Mouse (Mus musculus) spleen, adult 2 months (tissue): ENCODE measurements around the gene Gm4498. TPM values are rescaled to one million over a fixed set of nuclear protein-coding genes. Genes with fewer than 3 reads are reported as not detected.
"Not testable (repeated sequence)": the region's sequence is repeated elsewhere in the genome, so short reads cannot be mapped to it uniquely, and the experiment has no call there.

ENCODE experiments used
- DNase-seq, 2 experiments: peaks; one replicate each; pipeline versions ENCODE4 v3.0.0 to v3.0.0-alpha.2; 2012 to 2021; ENCODE audit warnings: low spot score in 2 of 2, low read depth in 1 of 2
- H3K27ac ChIP-seq: fragments of 200-500 bp; 2 replicates; pipeline ENCODE4 v1.5.1; 2012; ENCODE audit warnings: low read length, inconsistent platforms; ENCODE audit not compliant: insufficient read depth
- H3K27me3 ChIP-seq: fragments of 200-500 bp; 2 replicates; pipeline ENCODE4 v1.6.1; 2012; ENCODE audit warnings: mild to moderate bottlenecking, moderate library complexity, low read length, inconsistent platforms; ENCODE audit not compliant: control insufficient read depth, insufficient read depth
- H3K36me3 ChIP-seq: fragments of 200-500 bp; 2 replicates; pipeline ENCODE4 v1.6.1; 2012; ENCODE audit warnings: mild to moderate bottlenecking, low read length, inconsistent platforms; ENCODE audit not compliant: control insufficient read depth, insufficient read depth
- H3K4me1 ChIP-seq: fragments of 200-500 bp; 2 replicates; pipeline ENCODE4 v1.6.1; 2011; ENCODE audit warnings: inconsistent platforms; ENCODE audit not compliant: control insufficient read depth, insufficient read depth, insufficient read length
- H3K4me3 ChIP-seq: fragments of 200-500 bp; 2 replicates; pipeline ENCODE4 v1.5.1; 2011; ENCODE audit warnings: mild to moderate bottlenecking, inconsistent platforms; ENCODE audit not compliant: insufficient read depth, insufficient read length; ENCODE audit errors: extremely low read depth
- WGBS: fragments of 180-500 bp; shearing (Covaris S2); methylation state at CpG from one replicate; pipeline ENCODE4 v1.1.7; 2018; 5-methylcytosine and 5-hydroxymethylcytosine counted together
- polyA plus RNA-seq: library from polyadenylated mRNA; depleted of rRNA; stranded (reverse); fragments of >200 nt; gene quantifications from 2 replicates; pipeline ENCODE4 v1.2.3, GENCODE M21; 2012; rRNA removed

Gene Gm4498
- polyA plus RNA-seq: not detected in 2 replicates

GRCm38 (mm10) chr7:20233728-20234127, at the start of gene Gm4498:
Gene Gm4498 (minus strand): TSS chr7:20233828.
- no CpG with 5 or more reads among the region's 2 CpGs for WGBS
- H3K27me3 ChIP-seq, H3K4me3 ChIP-seq, H3K36me3 ChIP-seq, H3K4me1 ChIP-seq, H3K27ac ChIP-seq, DNase-seq: not testable (repeated sequence)

DNA sequence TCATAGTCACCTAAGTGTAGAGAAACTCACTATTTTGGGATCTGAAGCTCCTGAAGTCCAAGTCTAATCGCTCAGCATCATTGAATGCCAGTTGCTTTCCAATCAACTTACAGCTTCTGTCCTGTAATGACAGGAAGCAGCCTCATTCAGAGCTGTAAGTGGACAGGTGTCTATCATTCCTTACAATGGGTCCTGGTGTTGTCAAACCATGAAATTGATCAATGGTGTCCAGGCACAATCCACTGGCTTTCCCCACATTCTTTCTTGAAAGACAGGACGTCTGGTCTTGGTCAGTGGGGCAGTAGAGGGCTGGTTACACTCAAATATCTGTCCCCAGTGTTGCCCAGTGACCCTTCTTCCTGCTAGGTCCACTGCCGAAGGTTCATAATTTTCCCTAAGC, 29.1 kb upstream of the Gm4498 start, which contains the start of gene Gm5890:
Gm5890 (minus strand) TSS at position 101 of the 400 bp plus-strand sequence.
- H3K4me1 ChIP-seq, H3K36me3 ChIP-seq, H3K4me3 ChIP-seq, H3K27me3 ChIP-seq, DNase-seq, H3K27ac ChIP-seq: not testable (repeated sequence)
- WGBS: no CpG with 5 or more reads among the region's 3 CpGs

DNA sequence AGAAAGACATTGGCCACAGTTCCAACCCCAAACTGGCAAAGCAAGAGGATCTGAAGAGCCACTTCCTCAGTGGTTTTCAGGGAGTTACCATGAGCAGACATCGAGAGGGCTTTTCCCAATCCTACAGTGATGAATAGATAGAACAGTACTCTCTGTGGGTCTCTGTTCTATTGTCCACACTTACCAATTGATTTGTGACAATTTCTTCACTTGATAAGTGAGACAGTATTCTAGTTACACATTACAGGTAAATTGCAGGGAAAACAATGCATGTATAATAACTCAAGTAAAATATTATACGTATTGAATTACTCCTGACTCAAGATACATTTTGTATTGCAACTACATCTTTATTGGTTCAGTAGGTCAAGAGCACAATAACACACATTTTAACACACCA, 28.1 kb downstream of the Gm4498 start, which contains the start of gene Gm6164:
Gm6164 (minus strand) TSS at position 101 of the 400 bp plus-strand sequence.
- H3K36me3 ChIP-seq, H3K4me1 ChIP-seq, DNase-seq, H3K27me3 ChIP-seq, H3K4me3 ChIP-seq, H3K27ac ChIP-seq: not testable (repeated sequence)
- WGBS: no CpG with 5 or more reads among the region's 2 CpGs

- not testable (repeated sequence) for H3K36me3 ChIP-seq, H3K27ac ChIP-seq, DNase-seq, H3K27me3 ChIP-seq, H3K4me3 ChIP-seq, H3K4me1 ChIP-seq
- no CpG with 5 or more reads among the region's 3 CpGs for WGBS
Measured at GRCm38 (mm10) chr7:20193410-20193809, 40.2 kb downstream of the Gm4498 start, which contains the start of gene Vmn1r95. Gene Vmn1r95 (plus strand): TSS chr7:20193710.

Other genes starting within 250 kb of the Gm4498 start
- not detected in 2 replicates for gene Nlrp9b, start 242.4 kb downstream of the Gm4498 start, polyA plus RNA-seq
- gene Vmn1r91, start 134.1 kb downstream of the Gm4498 start, polyA plus RNA-seq: not detected in 2 replicates
- not detected in 2 replicates for gene Gm16442, start 111.2 kb downstream of the Gm4498 start, polyA plus RNA-seq
- not detected in 2 replicates for gene Vmn1r93, start 94.7 kb downstream of the Gm4498 start, polyA plus RNA-seq
- not detected in 2 replicates for gene Vmn1r94, start 65.5 kb downstream of the Gm4498 start, polyA plus RNA-seq
- not detected in 2 replicates for gene Vmn1r95, start 40.1 kb downstream of the Gm4498 start, polyA plus RNA-seq
- not detected in 2 replicates for gene Gm6164, start 28.2 kb downstream of the Gm4498 start, polyA plus RNA-seq
- gene Gm5890, start 29.0 kb upstream of the Gm4498 start, polyA plus RNA-seq: not detected in 2 replicates
- gene Gm4133, start 100.2 kb upstream of the Gm4498 start, polyA plus RNA-seq: not detected in 2 replicates
- not detected in 2 replicates for gene Gm5728, start 141.6 kb upstream of the Gm4498 start, polyA plus RNA-seq
- gene Vmn1r100, start 184.1 kb upstream of the Gm4498 start, polyA plus RNA-seq: not detected in 2 replicates
- not detected in 2 replicates for gene Vmn1r101, start 208.8 kb upstream of the Gm4498 start, polyA plus RNA-seq
- not detected in 2 replicates for gene Gm10670, start 241.1 kb upstream of the Gm4498 start, polyA plus RNA-seq